Mouse (Mus musculus) stomach, embryonic 16.5 days (tissue): ENCODE results near the gene Clpsl2. TPM values are rescaled to one million over a fixed set of nuclear protein-coding genes. Genes with fewer than 3 reads are reported as not detected.

Experiments
- ATAC-seq: fragments of 200-750 bp; cut with Nextera tagmentation; 2 replicates; pipeline ENCODE4 v1.8.0; 2017; ENCODE audit warnings: moderate number of reproducible peaks, moderate TSS enrichment; ENCODE audit not compliant: insufficient read depth, low FRiP score
- H3K27ac ChIP-seq: fragments of 300-500 bp; sonication (generic); 2 replicates; pipeline ENCODE4 v1.5.1; 2014; ENCODE audit warnings: low read length
- H3K27me3 ChIP-seq: fragments of 300-500 bp; sonication (generic); 2 replicates; pipeline ENCODE4 v1.6.1; 2014; ENCODE audit warnings: low read length, control low read depth, mixed read lengths; ENCODE audit not compliant: control insufficient read depth, insufficient read depth
- H3K36me3 ChIP-seq: fragments of 300-500 bp; sonication (generic); 2 replicates; pipeline ENCODE4 v1.6.1; 2014; ENCODE audit warnings: low read length; ENCODE audit not compliant: control insufficient read depth, insufficient read depth
- H3K4me1 ChIP-seq: fragments of 300-500 bp; sonication (generic); 2 replicates; pipeline ENCODE4 v1.6.1; 2014; ENCODE audit warnings: low read length, control low read depth, mixed read lengths; ENCODE audit not compliant: control insufficient read depth, insufficient read depth
- H3K4me2 ChIP-seq: fragments of 300-500 bp; sonication (generic); 2 replicates; pipeline ENCODE4 v1.6.1; 2014; ENCODE audit warnings: low read depth, low read length, mixed read lengths
- H3K4me3 ChIP-seq: fragments of 300-500 bp; sonication (generic); replicated peaks from 2 replicates; pipeline ENCODE4 v1.5.1; 2014; ENCODE audit warnings: mild to moderate bottlenecking, low read length
- H3K9ac ChIP-seq: fragments of 300-500 bp; sonication (generic); 2 replicates; pipeline ENCODE4 v1.6.1; 2014; ENCODE audit warnings: low read length
- H3K9me3 ChIP-seq: fragments of 300-500 bp; sonication (generic); replicated peaks from 2 replicates; pipeline ENCODE4 v1.6.1; 2016; ENCODE audit warnings: low read length, control low read depth; ENCODE audit not compliant: control insufficient read depth
- WGBS: fragments of 180-500 bp; shearing (Covaris S2); extraction: QIAGEN DNeasy Blood & Tissue Kit; methylation state at CpG from one replicate; pipeline ENCODE4 v1.1.7; 2014; 5-methylcytosine and 5-hydroxymethylcytosine counted together
- polyA plus RNA-seq: library from polyadenylated mRNA; unstranded; fragments of >200 nt; fragmentation: Nextera tagmentation; extraction: Ambion mirVana; gene quantifications from 2 replicates; pipeline ENCODE4 v1.2.1, GENCODE M21; 2015

Gene Clpsl2
- polyA plus RNA-seq, 1 experiment from 2014 or later, result not detected

- Histone ChIP-seq H3K4me2 (peak overlapping the region; percentile 96), H3K9me3 (no peaks in the 10 kb centered on the region), H3K4me1 (peaks cover 35% of the 10 kb centered on the region), H3K27me3 (no peaks in the 10 kb centered on the region; the same call in 1 of the 2 replicates), H3K27ac (peak overlapping the region; percentile 95), H3K9ac (peak overlapping the region; percentile 78), H3K36me3 (no peaks in the 10 kb centered on the region), H3K4me3 (peak overlapping the region; percentile 52)
- WGBS, result under 1% methylated on average over 46 of the region's 46 CpGs
- peak; percentile 69 for ATAC-seq
These were observed 31.1 kb upstream of the Clpsl2 start for GRCm38 (mm10) chr17:28517956-28518614.

- ATAC-seq, result no peak
- Histone ChIP-seq H3K9me3 (no peaks in the 10 kb centered on the region), H3K9ac (peak overlapping the region; percentile 78), H3K36me3 (no peaks in the 10 kb centered on the region), H3K4me2 (peak overlapping the region; percentile 96), H3K4me1 (peaks cover 35% of the 10 kb centered on the region), H3K27ac (peak overlapping the region; percentile 95), H3K4me3 (peak overlapping the region; percentile 52), H3K27me3 (no peaks in the 10 kb centered on the region; the same call in 1 of the 2 replicates)
- WGBS, result 25% methylated on average over 8 of the region's 8 CpGs
These were observed 30.6 kb upstream of the Clpsl2 start for GRCm38 (mm10) chr17:28518615-28519071.

DNA sequence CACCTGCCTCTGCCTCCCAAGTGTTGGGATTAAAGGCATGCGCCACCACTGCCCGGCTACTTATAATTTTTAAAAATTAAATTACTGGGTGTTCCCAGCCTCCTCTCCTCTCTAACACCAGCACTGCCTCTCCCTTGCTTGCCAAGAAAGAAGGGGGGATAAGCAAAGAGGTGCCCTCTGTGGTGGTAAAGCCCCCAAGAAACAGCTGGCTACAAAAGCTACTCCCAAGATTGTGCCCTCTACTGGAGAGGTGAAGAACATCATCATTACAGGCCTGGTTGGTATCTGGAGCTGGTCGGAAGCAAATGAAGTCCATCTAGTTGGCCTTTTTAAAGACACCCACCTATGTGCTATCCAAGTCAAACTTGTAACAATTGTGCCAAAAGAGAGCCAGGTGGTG, 29.4 kb upstream of the Clpsl2 start:
- Histone ChIP-seq H3K4me1 (peaks cover 41% of the 10 kb centered on the region), H3K9ac (no peak overlapping the region), H3K9me3 (no peaks in the 10 kb centered on the region), H3K4me2 (no peak overlapping the region), H3K27me3 (no peaks in the 10 kb centered on the region; the same call in 1 of the 2 replicates), H3K4me3 (no peak overlapping the region), H3K27ac (no peak overlapping the region), H3K36me3 (no peaks in the 10 kb centered on the region)
- WGBS, result 91% methylated on average over 3 of the region's 3 CpGs
- ATAC-seq, result no peak

- Histone ChIP-seq H3K27ac (no peak overlapping the region), H3K4me1 (peaks cover 37% of the 10 kb centered on the region), H3K36me3 (no peaks in the 10 kb centered on the region), H3K27me3 (no peaks in the 10 kb centered on the region; the same call in 1 of the 2 replicates), H3K4me2 (no peak overlapping the region), H3K4me3 (no peak overlapping the region), H3K9me3 (no peaks in the 10 kb centered on the region), H3K9ac (no peak overlapping the region)
- ATAC-seq, result no peak
- 62% methylated on average over 4 of the region's 4 CpGs for WGBS
These were observed 28.6 kb upstream of the Clpsl2 start for GRCm38 (mm10) chr17:28520561-28520960.

- Histone ChIP-seq H3K9me3 (no peaks in the 10 kb centered on the region), H3K9ac (no peak overlapping the region), H3K4me1 (peaks cover 31% of the 10 kb centered on the region), H3K4me2 (no peak overlapping the region), H3K36me3 (no peaks in the 10 kb centered on the region), H3K4me3 (no peak overlapping the region), H3K27me3 (no peaks in the 10 kb centered on the region; the same call in 1 of the 2 replicates), H3K27ac (no peak overlapping the region)
- 59% methylated on average over 5 of the region's 5 CpGs for WGBS
- no peak for ATAC-seq
These were observed 28.0 kb upstream of the Clpsl2 start for GRCm38 (mm10) chr17:28521071-28521726.

DNA sequence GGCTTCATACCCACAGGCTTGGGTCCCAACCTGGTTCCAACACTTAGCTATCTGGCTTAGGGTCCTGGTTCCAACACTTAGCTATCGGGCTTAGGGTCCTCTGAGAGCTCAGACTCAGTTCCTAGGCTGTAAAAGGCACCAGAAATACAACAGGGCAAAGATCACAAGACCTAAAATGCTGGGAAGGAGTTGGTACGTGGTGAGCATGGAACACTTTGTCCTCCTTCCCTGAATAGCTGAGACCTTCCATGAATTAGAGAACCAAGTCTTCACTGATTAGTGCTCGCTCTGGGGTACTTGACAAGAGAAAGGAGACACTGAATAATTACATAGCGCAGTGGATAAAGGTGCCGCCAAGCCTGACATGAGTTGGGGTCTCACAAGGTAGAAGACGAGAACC, 27.3 kb upstream of the Clpsl2 start:
- Histone ChIP-seq H3K27ac (peak overlapping the region; percentile 95; the same call in 1 of the 2 replicates), H3K36me3 (no peaks in the 10 kb centered on the region), H3K9me3 (no peaks in the 10 kb centered on the region), H3K27me3 (no peaks in the 10 kb centered on the region; the same call in 1 of the 2 replicates), H3K9ac (peak overlapping the region; percentile 36; the same call in 1 of the 2 replicates), H3K4me3 (peak overlapping the region; percentile 72), H3K4me1 (peaks cover 30% of the 10 kb centered on the region), H3K4me2 (peak overlapping the region; percentile 98)
- no peak for ATAC-seq
- WGBS, result 42% methylated on average over 6 of the region's 6 CpGs

- no peaks in the 10 kb centered on the region for H3K36me3 ChIP-seq
- peak overlapping the region; percentile 83 for H3K9ac ChIP-seq
- H3K27ac ChIP-seq, result peak overlapping the region; percentile 95
- H3K9me3 ChIP-seq, result no peaks in the 10 kb centered on the region
- ATAC-seq, result peak; percentile 80
- H3K4me2 ChIP-seq, result peak overlapping the region; percentile 98
- H3K4me1 ChIP-seq, result peaks cover 30% of the 10 kb centered on the region
- peak overlapping the region; percentile 72 for H3K4me3 ChIP-seq
- no peaks in the 10 kb centered on the region; the same call in 1 of the 2 replicates for H3K27me3 ChIP-seq
- under 1% methylated on average over 65 of the region's 66 CpGs for WGBS
These were observed 26.4 kb upstream of the Clpsl2 start for GRCm38 (mm10) chr17:28522623-28523354.

GRCm38 (mm10) chr17:28523355-28524008, 25.7 kb upstream of the Clpsl2 start:
- Histone ChIP-seq H3K4me2 (peak overlapping the region; percentile 98), H3K27me3 (no peaks in the 10 kb centered on the region; the same call in 1 of the 2 replicates), H3K4me3 (peak overlapping the region; percentile 72), H3K9ac (peak overlapping the region; percentile 83), H3K9me3 (no peaks in the 10 kb centered on the region), H3K4me1 (peaks cover 26% of the 10 kb centered on the region), H3K27ac (peak overlapping the region; percentile 95), H3K36me3 (no peaks in the 10 kb centered on the region)
- WGBS, result 10% methylated on average over 28 of the region's 28 CpGs
- no peak for ATAC-seq
